Mouse (Mus musculus): Measurements from ENCODE around the gene Stk11.

DNA sequence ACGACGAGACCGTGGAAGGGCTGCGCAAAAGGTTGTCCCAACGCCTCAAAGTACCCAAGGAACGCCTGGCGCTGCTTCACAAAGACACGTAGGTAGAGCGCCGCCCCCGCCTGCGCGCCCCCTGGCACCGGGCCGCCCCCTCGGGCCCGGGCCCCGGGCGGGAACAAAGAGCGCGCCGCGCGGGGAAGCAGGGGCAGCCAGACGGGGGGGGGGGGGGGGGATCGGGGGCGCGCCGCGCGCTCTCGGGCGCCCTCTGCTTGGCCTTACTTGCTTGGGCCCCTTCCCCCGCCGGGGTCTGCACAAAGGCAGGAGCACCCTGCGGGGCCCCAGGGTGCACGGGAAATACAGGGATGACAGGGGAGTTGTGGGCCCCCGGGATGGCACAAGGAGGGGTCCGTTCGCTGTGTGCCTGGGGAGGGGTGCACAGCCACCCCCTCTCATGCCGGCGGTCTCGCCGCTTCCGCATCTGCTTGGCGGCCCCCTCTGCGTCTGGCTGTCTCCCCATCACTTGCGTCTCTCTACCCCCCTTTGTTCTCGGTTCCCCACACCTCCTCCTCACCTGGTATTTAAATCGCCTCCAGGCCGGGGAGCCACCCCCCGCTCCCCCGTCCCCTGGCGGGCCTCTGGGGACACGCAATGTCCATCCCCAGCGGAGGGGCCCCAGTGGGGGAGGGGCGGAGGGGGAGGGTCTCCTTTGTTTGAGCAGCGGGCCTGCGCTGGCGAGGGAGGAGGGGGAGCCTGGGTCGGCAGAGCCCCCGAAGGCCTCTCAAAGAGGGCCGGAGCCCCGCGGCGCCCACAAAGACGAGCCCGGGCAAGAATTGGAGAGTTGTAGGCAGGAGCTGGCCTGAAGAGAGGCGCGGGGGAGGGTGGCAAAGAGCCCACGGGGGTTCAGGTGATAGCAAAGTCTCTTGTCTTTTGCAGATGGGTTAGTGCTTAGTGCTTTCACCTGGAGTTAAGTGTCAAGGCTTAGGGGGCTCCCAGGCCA is 34.9 kb downstream of the Stk11 start:
- peak; percentile 23; the same call in 1 of the 2 replicates for TF ChIP-seq POLR2A (IDR thresholded peaks at IDR 0.05; ENCODE audit: borderline replicate concordance, insufficient read depth, low read length)
- no peak for TF ChIP-seq CTCF (IDR thresholded peaks at IDR 0.05; ENCODE audit: borderline replicate concordance, insufficient read depth, low read depth, low read length)

Data from cerebellum, adult 2 months (tissue).